Mouse (Mus musculus) CH12.LX (cell line): ENCODE measurements around the gene Zfp605. TPM values are rescaled to one million over a fixed set of nuclear protein-coding genes. Genes with fewer than 3 reads are reported as not detected.

Experiments used
- DNase-seq: peaks from one replicate; pipeline ENCODE4 v3.0.0-alpha.2; 2013; ENCODE audit errors: extremely low read depth
- H3K27ac ChIP-seq: 2 replicates; pipeline ENCODE4 v1.5.1; 2012; ENCODE audit warnings: low read depth, mild to moderate bottlenecking, control low read depth, moderate library complexity; ENCODE audit not compliant: insufficient read depth
- H3K27me3 ChIP-seq: replicated peaks from 2 replicates; pipeline ENCODE3; 2012; ENCODE audit warnings: inconsistent platforms
- H3K36me3 ChIP-seq, 2 experiments: replicated peaks in 1 of 2; 2 replicates each; pipeline versions ENCODE3 to v1.6.1; 2012; ENCODE audit warnings: inconsistent platforms in 1 of 2, low read length in 1 of 2, mild to moderate bottlenecking in 1 of 2, mixed read lengths in 1 of 2, moderate library complexity in 1 of 2; ENCODE audit not compliant: control insufficient read depth in 1 of 2, insufficient read depth in 1 of 2
- H3K4me1 ChIP-seq, 2 experiments: 2 replicates each; pipeline ENCODE4 v1.6.1; 2012; ENCODE audit warnings: inconsistent platforms in 1 of 2, moderate library complexity in 1 of 2; ENCODE audit not compliant: insufficient read depth in 2 of 2, control insufficient read depth in 1 of 2
- H3K4me2 ChIP-seq: 2 replicates; pipeline ENCODE4 v1.6.1; 2012; ENCODE audit warnings: low read depth, mild to moderate bottlenecking, control low read depth; ENCODE audit not compliant: poor library complexity, insufficient read depth, severe bottlenecking
- H3K4me3 ChIP-seq, 3 experiments: fragments of 150-350 bp in 1 of 3; sonication (generic) in 1 of 3; replicated peaks in 1 of 3; 2 replicates each; pipeline versions ENCODE3 to v1.5.1; 2011 to 2012; ENCODE audit warnings: low read depth in 2 of 3, low read length in 2 of 3, mild to moderate bottlenecking in 2 of 3, moderate library complexity in 2 of 3, control low read depth in 1 of 3, improper control_type of control experiment in 1 of 3, inconsistent platforms in 1 of 3, mixed read lengths in 1 of 3; ENCODE audit not compliant: poor library complexity in 1 of 3
- H3K79me2 ChIP-seq: replicated peaks from 2 replicates; pipeline ENCODE4 v1.6.1; 2012; ENCODE audit warnings: mild to moderate bottlenecking, moderate library complexity; ENCODE audit not compliant: control insufficient read depth, poor library complexity, insufficient read depth, severe bottlenecking; ENCODE audit errors: extremely low read depth
- H3K9ac ChIP-seq: 2 replicates; pipeline ENCODE4 v1.6.1; 2012; ENCODE audit warnings: low read depth, mild to moderate bottlenecking, control low read depth, moderate library complexity; ENCODE audit not compliant: insufficient read depth
- H3K9me3 ChIP-seq: replicated peaks from 2 replicates; pipeline ENCODE3; 2012; ENCODE audit warnings: low read length, inconsistent platforms, mixed read lengths
- BHLHE40 ChIP-seq: IDR thresholded peaks from 2 replicates; pipeline ENCODE4 v1.6.1; 2011; ENCODE audit warnings: mild to moderate bottlenecking, low read depth, low read length, improper control_type of control experiment
- CHD2 ChIP-seq: IDR thresholded peaks from 2 replicates; pipeline ENCODE4 v1.6.1; 2011; ENCODE audit warnings: low read length, improper control_type of control experiment
- CTCF ChIP-seq, 2 experiments: IDR thresholded peaks in 1 of 2; conservative IDR thresholded peaks in 1 of 2; 2 replicates each; pipeline ENCODE4 v1.5.1; 2011 to 2012; ENCODE audit warnings: low read depth in 2 of 2, low read length in 2 of 2, improper control_type of control experiment in 1 of 2, inconsistent platforms in 1 of 2, mild to moderate bottlenecking in 1 of 2, moderate library complexity in 1 of 2
- E2F4 ChIP-seq: IDR thresholded peaks from 2 replicates; pipeline ENCODE4 v1.6.1; 2011; ENCODE audit warnings: low read depth, low read length, improper control_type of control experiment; ENCODE audit not compliant: insufficient replicate concordance
- ELF1 ChIP-seq: IDR thresholded peaks from 2 replicates; pipeline ENCODE4 v1.6.1; 2014; ENCODE audit warnings: low read depth, mild to moderate bottlenecking, inconsistent platforms, low read length, improper control_type of control experiment
- ETS1 ChIP-seq: conservative IDR thresholded peaks from 2 replicates; pipeline ENCODE4 v1.6.1; 2012; ENCODE audit warnings: low read depth, mild to moderate bottlenecking, inconsistent platforms, low read length, improper control_type of control experiment, moderate library complexity
- GABPA ChIP-seq: IDR thresholded peaks from 2 replicates; pipeline ENCODE4 v1.6.1; 2012; ENCODE audit warnings: low read depth, low read length, improper control_type of control experiment, inconsistent platforms; ENCODE audit not compliant: insufficient replicate concordance
- HCFC1 ChIP-seq: IDR thresholded peaks from 2 replicates; pipeline ENCODE4 v1.6.1; 2012; ENCODE audit warnings: low read depth, mild to moderate bottlenecking, inconsistent platforms, low read length, improper control_type of control experiment
- IRF4 ChIP-seq: IDR thresholded peaks from 2 replicates; pipeline ENCODE4 v1.6.1; 2014; ENCODE audit warnings: low read depth, mild to moderate bottlenecking, inconsistent platforms, low read length, improper control_type of control experiment
- JUN ChIP-seq: IDR thresholded peaks from 2 replicates; pipeline ENCODE4 v1.6.1; 2011; ENCODE audit warnings: low read depth, mild to moderate bottlenecking, low read length, improper control_type of control experiment, moderate library complexity; ENCODE audit not compliant: insufficient read depth
- KAT2A ChIP-seq: IDR thresholded peaks from 2 replicates; pipeline ENCODE4 v1.6.1; 2012; ENCODE audit warnings: low read length, improper control_type of control experiment, inconsistent platforms; ENCODE audit not compliant: insufficient replicate concordance
- MAX ChIP-seq: IDR thresholded peaks from 2 replicates; pipeline ENCODE4 v1.6.1; 2011; ENCODE audit warnings: low read length, improper control_type of control experiment
- NELFE ChIP-seq: IDR thresholded peaks from 2 replicates; pipeline ENCODE4 v1.6.1; 2011; ENCODE audit warnings: low read depth, low read length, improper control_type of control experiment
- NRF1 ChIP-seq: IDR thresholded peaks from 2 replicates; pipeline ENCODE4 v1.6.1; 2014; ENCODE audit warnings: low read depth, mild to moderate bottlenecking, inconsistent platforms, low read length, improper control_type of control experiment, moderate library complexity
- RAD21 ChIP-seq: IDR thresholded peaks from 2 replicates; pipeline ENCODE4 v1.6.1; 2011; ENCODE audit warnings: low read depth, mild to moderate bottlenecking, low read length, improper control_type of control experiment, moderate library complexity
- SMC3 ChIP-seq: IDR thresholded peaks from 2 replicates; pipeline ENCODE4 v1.6.1; 2011; ENCODE audit warnings: low read depth, low read length, improper control_type of control experiment
- UBTF ChIP-seq: IDR thresholded peaks from 2 replicates; pipeline ENCODE4 v1.6.1; 2012; ENCODE audit warnings: low read depth, mild to moderate bottlenecking, inconsistent platforms, low read length, improper control_type of control experiment, moderate library complexity
- USF1 ChIP-seq: IDR thresholded peaks from 2 replicates; pipeline ENCODE4 v1.6.1; 2014; ENCODE audit warnings: low read depth, mild to moderate bottlenecking, inconsistent platforms, low read length, improper control_type of control experiment
- USF2 ChIP-seq: conservative IDR thresholded peaks from 2 replicates; pipeline ENCODE4 v1.6.1; 2011; ENCODE audit warnings: low read depth, low read length, improper control_type of control experiment
- ZC3H11A ChIP-seq: IDR thresholded peaks from 2 replicates; pipeline ENCODE4 v1.6.1; 2012; ENCODE audit warnings: low read depth, mild to moderate bottlenecking, inconsistent platforms, low read length, improper control_type of control experiment
- ZKSCAN1 ChIP-seq: IDR thresholded peaks from 2 replicates; pipeline ENCODE4 v1.6.1; 2012; ENCODE audit warnings: low read depth, inconsistent platforms, low read length, improper control_type of control experiment, borderline replicate concordance
- ZMIZ1 ChIP-seq: IDR thresholded peaks from 2 replicates; pipeline ENCODE4 v1.6.1; 2012; ENCODE audit warnings: low read depth, mild to moderate bottlenecking, inconsistent platforms, low read length, improper control_type of control experiment
- dilution Hi-C: fragments of 300-500 bp; cut with MboI; formaldehyde crosslinking; loops from 2 replicates; pipeline ENCODE4 v1.14.3; 2020; ENCODE audit warnings: low sequenced_read_pairs; ENCODE audit not compliant: extremely low pct_unique_long_range_greater_than_20kb, extremely low pct_ligation_motif_present
- in situ Hi-C: fragments of 300-500 bp; cut with MboI; formaldehyde crosslinking; loops from 3 replicates; pipeline ENCODE4 v1.14.3; 2019; ENCODE audit warnings: low sequenced_read_pairs, low pct_ligation_motif_present, low pct_unique_long_range_greater_than_20kb, mixed read lengths
- polyA plus RNA-seq: library from polyadenylated mRNA; unstranded; fragments of >175 nt; gene quantifications from 2 replicates; pipeline ENCODE4 v1.2.1, GENCODE M21; 2012; ENCODE audit warnings: low read depth; ENCODE audit not compliant: insufficient read length
- total RNA-seq, 2 experiments: library from RNA; depleted of rRNA; stranded (reverse); fragments of 300-350 nt in 1 of 2; fragments of >200 nt in 1 of 2; gene quantifications; 2 replicates each; pipeline ENCODE4 v1.2.3; 2012 to 2014

Gene Zfp605
- total and polyA plus RNA-seq, 3 experiments, result 3.9 to 5.9 (median 5.3) TPM

DNA sequence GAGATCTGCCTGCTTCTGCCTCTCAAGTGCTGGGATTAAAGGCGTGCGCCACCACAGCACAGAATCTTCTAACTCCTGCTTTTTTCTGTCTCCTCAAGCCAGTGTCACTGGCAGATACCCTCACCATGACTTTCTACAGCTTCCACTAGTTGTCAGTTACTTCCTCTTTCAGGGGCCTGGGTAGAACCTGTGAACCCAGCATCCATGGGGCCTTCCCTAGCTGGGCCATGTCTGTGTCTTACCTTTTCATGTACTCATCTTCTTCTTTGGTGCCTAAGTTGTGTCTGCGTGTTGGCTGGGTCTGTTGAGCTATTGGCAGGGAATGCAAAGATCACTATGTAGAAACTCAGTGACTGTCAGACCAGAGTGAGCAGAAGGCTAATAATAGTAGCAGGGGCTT lies 27.9 kb downstream of the Zfp605 start:
- no peak overlapping the region for H3K4me3 ChIP-seq
- peak; percentile 42 for DNase-seq
- H3K27me3 ChIP-seq, result no peaks in the 10 kb centered on the region
- no peak overlapping the region for H3K9ac ChIP-seq
- peaks cover 14% of the 10 kb centered on the region for H3K79me2 ChIP-seq
- no peak overlapping the region for H3K4me2 ChIP-seq
- H3K4me1 ChIP-seq, result peaks cover 5 to 25% of the 10 kb centered on the region in 2 experiments
- peaks cover 22 to 40% of the 10 kb centered on the region in 2 experiments for H3K36me3 ChIP-seq
- dilution Hi-C loops, result no loop called here
- in situ Hi-C loops, result no loop called here
- no peak overlapping the region for H3K27ac ChIP-seq
- peaks cover 6% of the 10 kb centered on the region for H3K9me3 ChIP-seq
- TF ChIP-seq MAX (no peak), ETS1 (no peak), USF1 (no peak), CHD2 (no peak), UBTF (no peak), USF2 (no peak), E2F4 (no peak), RAD21 (no peak), ELF1 (no peak), HCFC1 (no peak)

DNA sequence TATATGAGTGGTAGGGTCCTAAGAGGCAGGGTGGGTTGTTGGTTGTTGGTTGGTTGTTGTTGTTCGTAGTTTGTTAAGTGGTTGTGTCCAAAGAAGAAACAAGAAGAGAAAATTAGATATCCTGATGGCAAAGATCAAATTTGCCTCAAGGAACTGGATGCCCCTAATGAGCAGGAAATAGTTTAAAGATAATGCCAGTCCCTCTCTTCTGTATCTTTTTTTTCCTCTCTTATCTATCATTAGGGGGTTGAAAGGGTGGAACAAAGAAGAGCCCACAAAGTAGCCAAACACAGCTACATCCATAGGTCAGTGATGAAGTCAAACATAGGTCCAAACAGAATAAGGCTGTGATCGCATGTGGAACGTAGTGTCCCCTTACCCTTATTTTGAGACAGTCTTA lies 29.4 kb downstream of the Zfp605 start:
- no peaks in the 10 kb centered on the region for H3K9me3 ChIP-seq
- dilution Hi-C loops (no loop called here), in situ Hi-C loops (no loop called here)
- H3K27me3 ChIP-seq, result no peaks in the 10 kb centered on the region
- H3K27ac ChIP-seq, result no peak overlapping the region
- DNase-seq, result no peak
- H3K79me2 ChIP-seq, result peaks cover 14% of the 10 kb centered on the region
- no peak overlapping the region for H3K4me3 ChIP-seq
- peaks cover 5 to 25% of the 10 kb centered on the region in 2 experiments for H3K4me1 ChIP-seq
- peaks cover 30 to 52% of the 10 kb centered on the region in 2 experiments for H3K36me3 ChIP-seq
- H3K4me2 ChIP-seq, result no peak overlapping the region
- no peak overlapping the region for H3K9ac ChIP-seq
- TF ChIP-seq CHD2 (no peak), GABPA (no peak), ZKSCAN1 (no peak), IRF4 (no peak), UBTF (no peak), CTCF (conservative IDR thresholded peaks at IDR 0.05 in 1 of 2, IDR thresholded peaks at IDR 0.05 in 1 of 2; ENCODE audit: low read depth in 2 of 2, low read length in 2 of 2) (no peak), BHLHE40 (no peak), ZC3H11A (no peak), KAT2A (no peak), NRF1 (no peak), NELFE (no peak), SMC3 (no peak), ETS1 (no peak), RAD21 (no peak), USF2 (no peak), ELF1 (no peak), ZMIZ1 (no peak), JUN (no peak)
